Mouse (Mus musculus) liver, embryonic 14.5 days (tissue): ENCODE results near the gene Ccdc138. TPM values are rescaled to one million over a fixed set of nuclear protein-coding genes. Genes with fewer than 3 reads are reported as not detected.

ENCODE experiments used
- ATAC-seq: fragments of 200-750 bp; cut with Nextera tagmentation; 2 replicates; pipeline ENCODE4 v1.8.0; 2017; ENCODE audit warnings: moderate number of reproducible peaks, mild to moderate bottlenecking, moderate library complexity; ENCODE audit not compliant: insufficient read depth
- DNase-seq, 3 experiments: peaks; one replicate each; pipeline ENCODE4 v3.0.0-alpha.2; 2012 to 2013; ENCODE audit warnings: low read depth in 3 of 3, low spot score in 3 of 3
- H3K27ac ChIP-seq: fragments of 300-500 bp; sonication (generic); 2 replicates; pipeline ENCODE4 v1.5.1; 2014; ENCODE audit warnings: moderate library complexity, mild to moderate bottlenecking, control low read depth, inconsistent platforms
- H3K27me3 ChIP-seq: fragments of 300-500 bp; sonication (generic); 2 replicates; pipeline ENCODE4 v1.6.1; 2014; ENCODE audit warnings: mild to moderate bottlenecking, low read length, moderate library complexity; ENCODE audit not compliant: control insufficient read depth, insufficient read depth
- H3K36me3 ChIP-seq: fragments of 300-500 bp; sonication (generic); replicated peaks from 2 replicates; pipeline ENCODE4 v1.6.1; 2014; ENCODE audit warnings: low read depth; ENCODE audit not compliant: control insufficient read depth, insufficient read depth
- H3K4me1 ChIP-seq, 2 experiments: fragments of 200-500 bp in 1 of 2; fragments of 300-500 bp in 1 of 2; sonication (generic) in 1 of 2; replicated peaks; 2 replicates each; pipeline ENCODE4 v1.6.1; 2012 to 2014; ENCODE audit warnings: antibody characterized with exemption in 1 of 2, inconsistent platforms in 1 of 2, low read length in 1 of 2; ENCODE audit not compliant: control insufficient read depth in 2 of 2, insufficient read depth in 2 of 2
- H3K4me2 ChIP-seq: fragments of 300-500 bp; sonication (generic); 2 replicates; pipeline ENCODE4 v1.6.1; 2014; ENCODE audit warnings: low read depth, mild to moderate bottlenecking, control low read depth, moderate library complexity
- H3K4me3 ChIP-seq, 2 experiments: fragments of 200-500 bp in 1 of 2; fragments of 300-500 bp in 1 of 2; sonication (generic) in 1 of 2; 2 replicates each; pipeline ENCODE4 v1.5.1; 2012 to 2014; ENCODE audit warnings: low read depth in 2 of 2, low read length in 2 of 2, mild to moderate bottlenecking in 2 of 2, control low read depth in 1 of 2, inconsistent platforms in 1 of 2, moderate library complexity in 1 of 2; ENCODE audit not compliant: insufficient read depth in 1 of 2
- H3K9ac ChIP-seq: fragments of 300-500 bp; sonication (generic); replicated peaks from 2 replicates; pipeline ENCODE4 v1.6.1; 2014; ENCODE audit warnings: mild to moderate bottlenecking, control low read depth, moderate library complexity
- H3K9me3 ChIP-seq: fragments of 300-500 bp; sonication (generic); 2 replicates; pipeline ENCODE4 v1.6.1; 2016; ENCODE audit warnings: low read length, mixed read lengths; ENCODE audit not compliant: control insufficient read depth
- CTCF ChIP-seq: IDR thresholded peaks from 2 replicates; pipeline ENCODE4 v1.5.1; 2016; ENCODE audit warnings: antibody characterized with exemption, low read depth, control low read depth
- EP300 ChIP-seq: IDR thresholded peaks from 2 replicates; pipeline ENCODE4 v1.6.1; 2016; ENCODE audit warnings: antibody characterized with exemption, low read depth
- WGBS: fragments of 180-500 bp; shearing (Covaris S2); extraction: QIAGEN DNeasy Blood & Tissue Kit; methylation state at CpG from one replicate; pipeline ENCODE4 v1.1.7; 2014; ENCODE audit not compliant: insufficient replicate concordance; 5-methylcytosine and 5-hydroxymethylcytosine counted together
- polyA plus RNA-seq, 2 experiments: library from polyadenylated mRNA; depleted of rRNA in 1 of 2; stranded (reverse) in 1 of 2; unstranded in 1 of 2; fragments of >200 nt; fragmentation: Nextera tagmentation in 1 of 2; extraction: Ambion mirVana in 1 of 2; gene quantifications; 2 replicates each; pipeline versions ENCODE4 v1.2.1 to v1.2.3; 2012 to 2014

Gene Ccdc138
- polyA plus RNA-seq, 2 experiments, result 1.3 to 1.6 TPM

DNA sequence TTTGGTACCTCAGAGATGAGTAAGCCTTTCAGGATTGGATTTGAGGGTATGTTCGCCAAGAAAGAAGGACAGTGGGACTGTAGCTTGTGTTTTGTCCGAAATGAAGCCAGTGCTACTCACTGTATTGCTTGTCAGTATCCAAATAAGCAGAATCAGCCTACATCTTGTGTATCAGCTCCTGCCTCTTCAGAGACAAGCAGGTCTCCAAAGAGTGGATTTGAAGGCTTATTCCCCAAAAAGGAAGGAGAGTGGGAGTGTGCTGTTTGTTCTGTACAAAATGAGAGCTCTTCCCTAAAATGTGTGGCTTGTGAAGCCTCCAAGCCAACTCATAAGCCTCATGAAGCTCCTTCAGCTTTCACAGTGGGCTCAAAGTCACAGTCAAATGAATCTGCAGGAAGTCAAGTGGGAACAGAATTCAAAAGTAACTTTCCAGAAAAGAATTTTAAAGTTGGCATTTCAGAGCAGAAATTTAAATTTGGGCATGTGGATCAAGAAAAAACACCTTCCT, 19.6 kb upstream of the Ccdc138 start:
- Histone ChIP-seq H3K4me2 (no peak overlapping the region), H3K9ac (no peak overlapping the region), H3K4me3 (no peak overlapping the region), H3K27ac (no peak overlapping the region), H3K36me3 (peaks cover 62% of the 10 kb centered on the region), H3K27me3 (no peaks in the 10 kb centered on the region), H3K4me1 (no peaks in the 10 kb centered on the region), H3K9me3 (no peaks in the 10 kb centered on the region)
- TF ChIP-seq EP300 (no peak), CTCF (no peak)
- no peak for ATAC-seq
- WGBS, result 96% methylated on average over 2 of the region's 2 CpGs
- no peak for DNase-seq

DNA sequence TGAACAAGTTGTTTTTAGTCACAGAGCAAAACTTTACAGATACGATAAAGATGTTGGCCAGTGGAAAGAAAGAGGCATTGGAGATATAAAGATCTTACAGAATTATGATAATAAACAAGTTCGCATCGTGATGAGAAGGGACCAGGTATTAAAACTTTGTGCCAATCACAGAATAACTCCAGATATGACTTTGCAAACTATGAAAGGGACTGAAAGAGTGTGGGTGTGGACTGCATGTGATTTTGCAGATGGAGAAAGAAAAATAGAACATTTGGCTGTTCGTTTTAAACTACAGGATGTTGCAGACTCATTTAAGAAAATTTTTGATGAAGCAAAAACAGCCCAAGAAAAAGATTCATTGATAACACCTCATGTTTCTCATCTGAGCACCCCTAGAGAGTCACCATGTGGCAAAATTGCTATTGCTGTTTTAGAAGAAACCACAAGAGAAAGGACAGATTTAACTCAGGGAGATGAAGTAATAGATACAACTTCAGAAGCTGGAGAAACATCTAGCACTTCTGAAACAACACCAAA, 17.7 kb upstream of the Ccdc138 start:
- Histone ChIP-seq H3K27ac (no peak overlapping the region), H3K27me3 (no peaks in the 10 kb centered on the region), H3K36me3 (peaks cover 73% of the 10 kb centered on the region), H3K9ac (no peak overlapping the region), H3K4me1 (no peaks in the 10 kb centered on the region), H3K9me3 (no peaks in the 10 kb centered on the region), H3K4me3 (no peak overlapping the region), H3K4me2 (no peak overlapping the region)
- WGBS, result 90% methylated on average over 4 of the region's 4 CpGs
- no peak for DNase-seq
- ATAC-seq, result no peak
- TF ChIP-seq CTCF (no peak), EP300 (no peak)

DNA sequence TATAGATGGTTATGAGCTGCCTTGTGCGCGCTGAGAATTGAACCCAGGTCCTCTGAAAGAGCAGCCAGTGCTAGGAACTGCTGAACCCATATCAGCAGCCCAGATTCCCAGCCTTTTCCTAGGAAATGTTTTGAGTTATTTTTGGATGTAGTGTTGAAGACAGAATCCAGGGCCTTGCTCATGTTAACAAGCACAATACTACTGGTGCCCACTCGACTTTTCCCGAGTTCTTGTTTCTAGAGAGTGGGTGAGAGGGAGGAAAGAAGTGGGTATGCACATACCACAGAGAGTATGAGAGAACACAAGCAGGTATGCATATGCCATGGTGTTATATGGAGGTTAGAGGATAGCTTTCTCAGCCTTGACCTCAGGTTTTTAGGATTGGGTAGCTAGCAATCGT, 6.7 kb upstream of the Ccdc138 start:
- WGBS, result 86% methylated on average over 5 of the region's 5 CpGs
- peaks cover 64% of the 10 kb centered on the region for H3K36me3 ChIP-seq
- ATAC-seq, result no peak

DNA sequence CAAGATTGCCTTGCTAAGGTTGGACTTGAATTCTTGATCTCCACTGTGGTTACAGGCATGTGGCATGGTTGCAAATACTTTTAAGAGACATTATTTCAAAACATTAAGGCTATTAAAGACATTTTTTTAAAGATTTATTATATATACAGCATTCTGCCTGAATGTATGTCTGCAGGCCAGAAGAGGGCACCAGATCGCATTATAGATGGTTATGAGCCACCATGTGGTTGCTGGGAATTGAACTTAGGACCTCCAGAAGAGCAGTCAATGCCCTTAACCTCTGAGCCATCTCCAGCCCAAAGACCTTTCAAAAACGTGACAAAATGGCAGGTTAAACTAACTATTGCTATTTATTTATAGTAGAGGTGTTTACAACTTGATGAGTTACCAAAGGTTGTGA, 2.1 kb upstream of the Ccdc138 start:
- TF ChIP-seq EP300, result no peak
- peak; percentile 37; the same call in 1 of the 2 replicates for TF ChIP-seq CTCF
- DNase-seq, result no peak
- no peak for ATAC-seq
- no peaks in the 10 kb centered on the region for H3K27me3 ChIP-seq
- WGBS, result 72% methylated on average over 2 of the region's 2 CpGs
- peaks cover 41% of the 10 kb centered on the region for H3K36me3 ChIP-seq
- H3K9ac ChIP-seq, result no peak overlapping the region
- no peak overlapping the region for H3K27ac ChIP-seq
- H3K4me1 ChIP-seq, result peaks cover 0 to 6% of the 10 kb centered on the region in 2 experiments; a peak in 2 of 4 replicates
- H3K4me2 ChIP-seq, result no peak overlapping the region
- no peak overlapping the region for H3K4me3 ChIP-seq
- H3K9me3 ChIP-seq, result no peaks in the 10 kb centered on the region

More for the DNA sequence above, 6.7 kb upstream of the Ccdc138 start:
- Histone ChIP-seq H3K4me1 (no peaks in the 10 kb centered on the region), H3K9me3 (no peaks in the 10 kb centered on the region), H3K27ac (no peak overlapping the region), H3K4me2 (no peak overlapping the region), H3K4me3 (no peak overlapping the region), H3K9ac (no peak overlapping the region), H3K27me3 (no peaks in the 10 kb centered on the region)
- no peak for TF ChIP-seq EP300
- TF ChIP-seq CTCF, result no peak
- no peak for DNase-seq

DNA sequence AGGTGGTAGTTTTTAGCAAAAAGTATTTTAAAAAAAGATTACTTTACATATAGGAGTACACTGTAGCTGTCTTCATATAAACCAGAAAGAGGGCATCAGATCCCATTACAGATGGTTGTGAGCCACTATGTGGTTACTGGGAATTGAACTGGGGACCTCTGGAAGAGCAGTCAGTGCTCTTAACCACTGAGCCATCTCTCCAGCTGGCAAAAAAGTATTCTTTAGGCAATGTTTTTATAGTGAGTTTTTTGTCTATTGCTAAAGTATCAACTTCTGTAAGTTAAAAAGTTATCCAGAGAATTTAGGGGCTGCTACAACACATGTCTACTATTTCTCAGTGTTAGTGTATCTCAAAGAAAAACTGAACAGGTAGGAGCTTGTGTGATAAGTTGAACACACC, 1.0 kb upstream of the Ccdc138 start:
- no peak for ATAC-seq
- Histone ChIP-seq H3K9me3 (no peaks in the 10 kb centered on the region), H3K4me3 (peak overlapping the region; percentile 76 to 84), H3K27ac (peak overlapping the region; percentile 70), H3K4me1 (peaks cover 0 to 6% of the 10 kb centered on the region in 2 experiments; a peak in 2 of 4 replicates), H3K9ac (peak overlapping the region; percentile 68; the same call in 1 of the 2 replicates), H3K4me2 (peak overlapping the region; percentile 74), H3K36me3 (peaks cover 31% of the 10 kb centered on the region), H3K27me3 (no peaks in the 10 kb centered on the region)
- DNase-seq, result peak in 1 of 3 experiments; percentile 7
- TF ChIP-seq EP300 (no peak), CTCF (no peak)
